Mouse (Mus musculus) thymus, postnatal 36 days (tissue): ENCODE data around the gene Hdac9.

Source experiments
- DNase-seq, 2 experiments: peaks; one replicate each; pipeline ENCODE4 v3.0.0; 2022; ENCODE audit warnings: mixed read lengths in 2 of 2

The Hdac9 gene

GRCm38 (mm10) chr12:34803721-34804120, 113.2 kb downstream of the Hdac9 start:
- no peak for DNase-seq

GRCm38 (mm10) chr12:34802308-34802707, 114.6 kb downstream of the Hdac9 start:
- no peak for DNase-seq

- no peak for DNase-seq
Observed at GRCm38 (mm10) chr12:34801752-34802151, 115.1 kb downstream of the Hdac9 start.

GRCm38 (mm10) chr12:34797389-34797788, 119.5 kb downstream of the Hdac9 start:
- no peak for DNase-seq

- no peak for DNase-seq
Observed at GRCm38 (mm10) chr12:34795487-34795886, 121.4 kb downstream of the Hdac9 start.

- DNase-seq, result no peak
Observed at GRCm38 (mm10) chr12:34792113-34792452, 124.8 kb downstream of the Hdac9 start.

- DNase-seq, result no peak
Observed at GRCm38 (mm10) chr12:34791213-34792112, 125.4 kb downstream of the Hdac9 start.

GRCm38 (mm10) chr12:34789031-34789982, 127.6 kb downstream of the Hdac9 start:
- DNase-seq, result no peak

GRCm38 (mm10) chr12:34787380-34787779, 129.5 kb downstream of the Hdac9 start:
- no peak for DNase-seq

- DNase-seq, result no peak
Observed at GRCm38 (mm10) chr12:34783574-34783973, 133.3 kb downstream of the Hdac9 start.

GRCm38 (mm10) chr12:34779368-34779957, 137.4 kb downstream of the Hdac9 start:
- DNase-seq, result no peak

GRCm38 (mm10) chr12:34776170-34776569, 140.7 kb downstream of the Hdac9 start:
- no peak for DNase-seq

- no peak for DNase-seq
Observed at GRCm38 (mm10) chr12:34774071-34774470, 142.8 kb downstream of the Hdac9 start.

- no peak for DNase-seq
Observed at GRCm38 (mm10) chr12:34767226-34767775, 149.6 kb downstream of the Hdac9 start.

GRCm38 (mm10) chr12:34747266-34747665, 169.6 kb downstream of the Hdac9 start:
- DNase-seq, result no peak

- no peak for DNase-seq
Observed at GRCm38 (mm10) chr12:34725204-34725603, 191.7 kb downstream of the Hdac9 start.

- no peak for DNase-seq
Observed at GRCm38 (mm10) chr12:34724274-34724673, 192.6 kb downstream of the Hdac9 start.

- no peak for DNase-seq
Observed at GRCm38 (mm10) chr12:34722831-34723490, 193.9 kb downstream of the Hdac9 start.

- no peak for DNase-seq
Observed at GRCm38 (mm10) chr12:34720906-34721305, 196.0 kb downstream of the Hdac9 start.

GRCm38 (mm10) chr12:34714266-34714939, 202.5 kb downstream of the Hdac9 start:
- DNase-seq, result no peak

GRCm38 (mm10) chr12:34697981-34698380, 218.9 kb downstream of the Hdac9 start:
- no peak for DNase-seq

- DNase-seq, result no peak
Observed at GRCm38 (mm10) chr12:34696736-34697135, 220.2 kb downstream of the Hdac9 start.
